Mouse (Mus musculus): ENCODE measurements at regions not wholly inside any gene's neighbourhood (a gene's known extent, or its start where the extent isn't known, plus 50 kb on each side); places are given as distances from the start of the nearest gene placed in this dataset.

GRCm38 (mm10) chr8:126717652-126718155 is 123.9 kb upstream of the Irf2bp2 start:
- TF ChIP-seq CTCF (IDR thresholded peaks at IDR 0.05; ENCODE audit: control insufficient read depth, insufficient read depth, low read length) (no peak), POLR2A (IDR thresholded peaks at IDR 0.05; ENCODE audit: borderline replicate concordance, control insufficient read depth, low read depth, low read length) (no peak)

All from bone marrow, adult 2 months (tissue).